Mouse (Mus musculus) adipocyte (in vitro differentiated cells): Measurements from ENCODE around the gene Mcm3ap.

Experiments used
- DNase-seq: peaks from one replicate; pipeline ENCODE4 v3.0.0-alpha.2; 2016; ENCODE audit warnings: low spot score

Mcm3ap gene

DNA sequence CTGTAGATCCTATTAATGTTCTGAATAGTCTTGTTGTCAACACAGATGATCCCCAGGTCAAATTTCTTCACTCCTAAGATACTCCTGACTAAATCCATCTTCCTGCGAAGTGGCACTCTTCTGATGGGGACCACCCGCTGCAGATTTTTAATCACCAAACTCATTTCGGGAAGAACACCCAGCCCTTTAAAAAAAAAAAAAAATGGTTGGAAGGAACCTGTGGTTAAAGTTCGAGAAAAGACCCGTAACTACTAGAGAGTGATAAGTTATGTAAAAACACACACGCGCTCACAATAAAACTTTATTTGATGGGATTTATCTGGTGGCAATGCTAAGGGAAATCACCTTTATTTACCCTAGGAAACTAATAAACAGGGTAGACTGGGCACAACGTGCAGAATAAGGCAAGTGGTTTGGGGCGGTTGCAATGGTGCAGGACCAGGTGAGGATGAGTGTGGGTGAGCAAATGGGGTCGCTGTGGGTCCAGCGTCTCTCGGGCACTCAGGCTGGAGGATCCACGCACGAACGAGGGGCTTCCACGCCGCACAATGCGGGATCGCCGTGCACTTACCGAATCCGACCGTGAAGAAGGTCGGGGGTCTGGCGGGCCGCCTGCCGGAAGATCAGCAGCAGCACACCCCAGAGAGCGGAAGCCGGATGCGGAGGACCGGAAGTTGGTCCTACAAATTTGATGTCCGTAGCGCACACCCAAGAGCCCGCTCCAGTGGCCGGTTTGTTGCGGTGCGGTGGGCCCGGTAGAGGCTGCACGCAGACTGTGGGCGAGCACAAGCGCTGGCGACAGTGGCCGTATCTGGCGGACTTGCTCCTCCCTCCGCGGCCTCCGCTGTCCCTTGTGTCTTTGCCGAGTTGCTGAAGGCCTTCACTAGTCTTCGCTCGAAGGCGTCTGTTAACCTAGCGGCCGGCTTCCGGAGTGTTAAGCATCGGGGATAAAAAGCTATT, at the start of gene Mcm3ap, which contains the start of gene Ybey:
Gene Mcm3ap (plus strand): TSS at position 725 of the 960 bp plus-strand sequence.
Gene Ybey (minus strand): TSS at position 912 of the 960 bp plus-strand sequence.
- DNase-seq = peak; percentile 89

- no peak for DNase-seq
Measured at GRCm38 (mm10) chr10:76425674-76426073, 43.1 kb upstream of the Mcm3ap start.

DNA sequence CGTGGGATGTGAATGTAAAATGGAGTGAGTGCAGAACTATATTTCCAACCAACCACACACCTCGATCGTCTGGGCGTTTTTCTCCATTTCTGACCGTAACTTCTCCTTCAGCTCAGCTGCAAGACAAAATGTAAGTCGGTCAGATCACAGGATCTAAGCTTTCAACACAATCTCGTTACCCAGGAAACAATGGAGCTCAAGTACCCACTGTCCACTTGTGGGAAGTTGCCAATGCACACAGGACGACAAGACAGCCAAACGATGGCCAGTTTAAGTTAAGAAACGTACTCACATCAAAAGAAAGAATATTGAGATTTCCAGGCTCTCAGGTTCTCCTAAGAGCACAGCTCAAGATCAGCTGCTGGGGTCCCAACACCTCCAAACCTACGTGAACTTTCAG, 34.8 kb upstream of the Mcm3ap start:
- no peak for DNase-seq

GRCm38 (mm10) chr10:76439107-76439890, 29.4 kb upstream of the Mcm3ap start:
- no peak for DNase-seq

GRCm38 (mm10) chr10:76440281-76440680, 28.4 kb upstream of the Mcm3ap start, which contains the start of gene AC141477.1:
Gene AC141477.1, minus strand, starts transcription at chr10:76440444.
- no peak for DNase-seq

DNA sequence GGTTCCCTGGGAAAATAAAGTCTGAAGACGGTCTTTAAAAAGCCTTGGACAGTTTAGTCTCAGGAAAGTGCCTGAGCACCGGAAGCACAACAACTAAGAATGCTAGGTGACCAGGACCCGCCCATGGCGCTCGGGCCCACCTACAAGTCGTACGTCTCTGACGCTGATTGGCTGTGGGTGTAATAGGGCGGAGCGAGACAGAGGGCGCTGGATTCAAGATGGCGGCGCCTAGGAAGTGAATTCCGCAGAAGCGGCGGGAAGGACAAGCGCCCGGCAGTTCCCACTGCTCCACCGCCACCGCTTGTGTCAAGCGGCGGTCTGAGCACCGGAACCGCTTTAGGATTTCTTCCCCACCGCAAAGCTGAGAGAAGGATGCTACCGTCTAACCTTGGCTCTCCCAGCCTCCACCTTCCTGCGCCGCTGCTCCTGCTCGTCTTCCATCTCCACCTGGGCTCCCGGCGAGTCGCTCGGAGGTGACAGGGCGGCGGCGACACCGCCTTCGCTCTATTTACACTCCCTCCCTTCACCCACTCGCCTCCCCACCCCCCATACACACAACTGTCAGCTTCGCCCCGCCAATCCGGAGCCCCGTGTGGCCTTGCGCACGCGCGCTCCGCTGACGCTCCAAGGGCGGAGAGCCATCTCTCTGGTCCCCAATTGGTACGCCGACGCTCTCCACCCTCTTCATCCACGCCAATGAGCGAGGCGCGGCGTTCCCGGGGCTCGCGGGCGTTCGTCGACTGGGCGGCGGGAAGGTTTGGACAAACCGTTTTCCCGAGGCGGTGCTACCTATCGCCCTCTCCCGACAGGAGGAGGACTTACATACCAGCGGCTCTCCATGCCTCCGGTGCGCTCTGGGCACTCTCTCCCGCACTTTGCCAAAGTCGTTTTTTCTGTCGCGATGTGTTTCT, 26.3 kb upstream of the Mcm3ap start, which contains the start of gene Pcnt:
Gene Pcnt (minus strand): TSS at position 609 of the 911 bp plus-strand sequence.
- peak; percentile 98 for DNase-seq

GRCm38 (mm10) chr10:76445996-76446681, 22.6 kb upstream of the Mcm3ap start:
- DNase-seq = no peak

DNA sequence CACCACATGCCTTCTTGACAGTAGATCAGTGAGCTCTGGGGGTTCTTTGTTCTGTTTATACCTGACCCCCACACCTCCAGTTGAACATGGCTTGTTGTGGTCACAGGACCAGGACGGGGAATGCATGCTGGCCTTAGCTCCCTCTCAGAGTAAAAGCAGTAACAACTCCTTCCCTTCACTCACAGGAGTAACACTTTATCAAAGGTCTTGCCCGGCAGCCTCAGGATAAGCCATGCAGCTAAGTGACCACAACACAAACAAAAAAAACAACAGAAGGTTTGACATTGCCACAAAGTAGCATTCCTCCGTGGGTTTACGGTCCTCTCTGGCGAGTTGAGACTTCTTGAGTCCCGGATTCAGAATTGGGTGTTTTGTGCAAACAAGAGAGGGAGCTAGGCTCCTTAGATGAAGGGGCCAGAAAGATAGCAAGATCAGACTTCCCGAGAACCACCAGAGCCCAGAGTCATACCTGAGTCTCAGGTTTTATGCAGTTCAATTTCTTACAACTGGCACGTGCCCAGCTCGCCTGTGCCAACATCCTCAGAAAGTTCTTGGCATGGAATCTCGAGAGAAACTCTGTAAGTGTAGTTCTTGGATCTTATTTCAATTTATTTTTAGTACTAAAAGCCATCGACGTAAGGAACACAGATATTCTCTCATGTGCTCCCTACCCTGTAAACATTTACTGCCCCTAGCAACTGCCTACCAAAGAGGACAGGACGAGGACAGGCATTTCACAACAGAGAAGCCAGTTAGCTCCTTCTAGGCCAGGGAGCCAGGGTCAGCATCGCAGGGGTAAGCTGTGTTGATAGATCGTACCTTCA, 21.1 kb upstream of the Mcm3ap start:
- DNase-seq = peak; percentile 43

- no peak for DNase-seq
Measured at GRCm38 (mm10) chr10:76448851-76449250, 19.9 kb upstream of the Mcm3ap start, which contains the start of gene 2610028H24Rik. Gene 2610028H24Rik, plus strand, starts transcription at chr10:76449081.

- peak; percentile 65 for DNase-seq
Measured at GRCm38 (mm10) chr10:76455289-76455688, 13.4 kb upstream of the Mcm3ap start.

DNA sequence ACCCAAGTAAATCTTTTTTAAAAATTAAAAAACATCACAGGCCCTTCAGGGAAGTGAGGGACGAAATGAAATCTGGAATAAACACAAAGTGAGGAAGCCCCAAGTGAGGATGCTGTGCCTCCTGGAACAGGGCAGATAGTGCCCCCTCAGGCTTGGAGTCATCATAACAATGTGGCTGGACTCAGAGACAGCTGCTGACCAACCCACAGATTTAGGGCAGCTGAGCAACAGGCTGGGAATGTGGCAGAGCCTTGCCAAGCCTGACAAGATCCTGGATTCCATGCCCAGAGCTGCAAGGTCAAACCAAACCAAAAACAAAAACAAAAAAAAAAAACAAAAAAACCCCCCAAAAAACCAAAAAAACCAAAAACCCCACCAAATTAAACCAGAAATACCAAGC, 7.5 kb upstream of the Mcm3ap start:
- no peak for DNase-seq

DNA sequence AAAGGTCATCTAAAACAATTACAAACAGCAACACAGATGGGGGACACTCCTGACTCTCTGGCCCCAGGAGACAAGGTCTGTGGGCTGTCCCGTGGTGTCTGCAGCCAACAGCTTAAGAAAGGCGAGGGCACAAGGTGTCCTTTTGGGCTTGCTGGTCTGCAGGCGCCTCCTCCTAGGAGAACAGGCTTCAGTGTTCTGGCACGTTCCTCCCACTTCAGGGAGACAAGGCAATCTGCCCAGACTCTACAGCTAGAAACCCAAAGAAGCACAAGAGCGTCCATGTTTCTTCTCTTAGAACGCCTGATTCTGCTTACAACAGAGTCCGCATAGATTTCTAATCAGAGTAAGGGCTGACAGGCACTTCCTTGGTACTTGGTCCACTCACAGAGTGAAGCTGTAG, 6.4 kb upstream of the Mcm3ap start:
- no peak for DNase-seq

GRCm38 (mm10) chr10:76462721-76463120, 6.0 kb upstream of the Mcm3ap start:
- DNase-seq = no peak

- DNase-seq = no peak
Measured at GRCm38 (mm10) chr10:76473759-76474158, 5.0 kb downstream of the Mcm3ap start.

GRCm38 (mm10) chr10:76480851-76481250, 12.1 kb downstream of the Mcm3ap start:
- no peak for DNase-seq

DNA sequence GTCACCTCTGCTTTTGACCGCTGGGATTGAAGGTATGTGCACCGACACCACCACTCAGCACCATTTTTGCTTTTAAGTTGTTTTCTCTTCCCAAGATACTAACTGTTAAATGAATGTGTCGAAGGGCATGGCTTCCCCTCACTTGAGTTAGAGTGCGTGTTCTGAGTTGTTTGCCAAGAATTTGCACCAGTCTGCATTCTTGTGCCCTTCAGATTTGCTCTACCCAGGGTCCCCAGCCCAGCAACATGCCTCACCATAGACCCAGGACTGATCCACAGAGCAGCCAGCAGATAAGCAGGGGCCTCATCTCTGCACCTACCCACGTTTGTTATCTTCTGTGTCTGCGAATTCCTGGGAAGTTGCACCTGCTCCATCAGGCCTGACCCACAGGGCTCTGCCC, 12.8 kb downstream of the Mcm3ap start:
- no peak for DNase-seq

- no peak for DNase-seq
Measured at GRCm38 (mm10) chr10:76486302-76486701, 17.6 kb downstream of the Mcm3ap start.

GRCm38 (mm10) chr10:76488265-76488664, 19.5 kb downstream of the Mcm3ap start:
- no peak for DNase-seq

DNA sequence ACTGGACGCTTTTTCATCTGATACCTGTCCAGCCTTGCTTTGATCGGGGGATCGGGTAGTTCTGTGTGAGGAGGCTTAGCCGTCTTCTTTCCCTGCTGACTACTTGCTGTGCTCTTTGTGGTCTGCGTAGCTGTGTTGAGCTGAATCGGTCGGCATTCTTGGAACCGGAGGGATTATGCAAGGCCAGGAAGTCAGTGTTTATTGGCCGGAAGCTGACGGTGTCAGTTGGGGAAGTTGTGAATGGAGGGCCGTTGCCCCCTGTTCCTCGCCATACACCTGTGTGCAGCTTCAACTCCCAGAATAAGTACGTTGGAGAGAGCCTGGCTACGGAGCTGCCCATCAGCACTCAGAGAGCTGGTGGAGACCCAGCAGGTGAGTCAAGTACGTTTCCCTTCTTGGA, 20.5 kb downstream of the Mcm3ap start:
- no peak for DNase-seq

GRCm38 (mm10) chr10:76493527-76493926, 24.8 kb downstream of the Mcm3ap start:
- DNase-seq = no peak
